Mouse (Mus musculus): ENCODE results near the gene 4931428F04Rik.

Gene 4931428F04Rik

GRCm38 (mm10) chr8:105288958-105289732 is 519 bp downstream of the 4931428F04Rik start:
- in situ Hi-C loops (cut with MboI, MseI) = no loop called here

- in situ Hi-C loops (cut with MboI, MseI) = no loop called here
These were observed 1.4 kb downstream of the 4931428F04Rik start for GRCm38 (mm10) chr8:105288231-105288630.

GRCm38 (mm10) chr8:105286907-105287306 is 2.8 kb downstream of the 4931428F04Rik start:
- in situ Hi-C loops (cut with MboI, MseI) = no loop called here

GRCm38 (mm10) chr8:105285514-105285913 is 4.2 kb downstream of the 4931428F04Rik start:
- in situ Hi-C loops (cut with MboI, MseI) = no loop called here

- in situ Hi-C loops (cut with MboI, MseI) = no loop called here
These were observed 6.6 kb downstream of the 4931428F04Rik start for GRCm38 (mm10) chr8:105283074-105283473.

- in situ Hi-C loops (cut with MboI, MseI) = no loop called here
These were observed 7.4 kb downstream of the 4931428F04Rik start for GRCm38 (mm10) chr8:105282239-105282638.

GRCm38 (mm10) chr8:105281821-105282220 is 7.8 kb downstream of the 4931428F04Rik start:
- in situ Hi-C loops (cut with MboI, MseI) = no loop called here

GRCm38 (mm10) chr8:105280567-105280966 is 9.1 kb downstream of the 4931428F04Rik start:
- in situ Hi-C loops (cut with MboI, MseI) = no loop called here

- in situ Hi-C loops (cut with MboI, MseI) = no loop called here
These were observed 10.7 kb downstream of the 4931428F04Rik start for GRCm38 (mm10) chr8:105278911-105279334.

- in situ Hi-C loops (cut with MboI, MseI) = no loop called here
These were observed 13.2 kb downstream of the 4931428F04Rik start for GRCm38 (mm10) chr8:105276292-105277120.

GRCm38 (mm10) chr8:105275840-105276239 is 13.8 kb downstream of the 4931428F04Rik start, which contains the start of gene Nol3:
Gene Nol3, plus strand, starts transcription at chr8:105276140.
- in situ Hi-C loops (cut with MboI, MseI) = no loop called here

- in situ Hi-C loops (cut with MboI, MseI) = no loop called here
These were observed 14.3 kb downstream of the 4931428F04Rik start for GRCm38 (mm10) chr8:105275387-105275786.

GRCm38 (mm10) chr8:105270916-105271186 is 18.8 kb downstream of the 4931428F04Rik start:
- in situ Hi-C loops (cut with MboI, MseI) = no loop called here

GRCm38 (mm10) chr8:105270101-105270915 is 19.4 kb downstream of the 4931428F04Rik start:
- in situ Hi-C loops (cut with MboI, MseI) = no loop called here

GRCm38 (mm10) chr8:105269461-105269947 is 20.2 kb downstream of the 4931428F04Rik start, which contains the start of gene Hsf4:
Gene Hsf4, plus strand, starts transcription at chr8:105269801.
- in situ Hi-C loops (cut with MboI, MseI) = no loop called here

GRCm38 (mm10) chr8:105269075-105269458 is 20.6 kb downstream of the 4931428F04Rik start:
- in situ Hi-C loops (cut with MboI, MseI) = no loop called here

GRCm38 (mm10) chr8:105268342-105269074 is 21.2 kb downstream of the 4931428F04Rik start:
- in situ Hi-C loops (cut with MboI, MseI) = no loop called here

GRCm38 (mm10) chr8:105266775-105267174 is 22.9 kb downstream of the 4931428F04Rik start:
- in situ Hi-C loops (cut with MboI, MseI) = no loop called here

- in situ Hi-C loops (cut with MboI, MseI) = no loop called here
These were observed 24.5 kb downstream of the 4931428F04Rik start for GRCm38 (mm10) chr8:105265128-105265527.

GRCm38 (mm10) chr8:105264024-105264982 is 25.4 kb downstream of the 4931428F04Rik start, which contains the start of the genes Tradd and Fbxl8:
Gene Tradd, minus strand, starts transcription at chr8:105264609.
Gene Fbxl8, plus strand, starts transcription at chr8:105264648.
- in situ Hi-C loops (cut with MboI, MseI) = no loop called here
